Mouse (Mus musculus) ES-Bruce4 (cell line): ENCODE measurements around the gene Fgfr2.

Experiments used
- CTCF ChIP-seq: IDR thresholded peaks from one replicate; pipeline ENCODE4 v1.8.1; 2011; ENCODE audit warnings: low read depth, low read length
- EP300 ChIP-seq: IDR thresholded peaks from 2 replicates; pipeline ENCODE4 v1.6.1; 2011; ENCODE audit warnings: low read depth, low read length; ENCODE audit not compliant: insufficient read depth
- POLR2A ChIP-seq: IDR thresholded peaks from one replicate; pipeline ENCODE4 v1.8.1; 2011; ENCODE audit warnings: low read length; ENCODE audit not compliant: insufficient read depth

- TF ChIP-seq CTCF: no peak
- TF ChIP-seq POLR2A: no peak
- TF ChIP-seq EP300: no peak
Measured at GRCm38 (mm10) chr7:131809584-131810181, 1313.5 kb downstream of the Fgfr2 start.
